Mouse (Mus musculus) forebrain, postnatal 0 days (tissue): Measurements from ENCODE around the gene Hsdl1. TPM values are rescaled to one million over a fixed set of nuclear protein-coding genes. Genes with fewer than 3 reads are reported as not detected.
A peak's percentile ranks its signal among the peaks of the same experiment; 100 is the strongest.

ENCODE experiments used
- ATAC-seq: fragments of 200-750 bp; cut with Nextera tagmentation; 2 replicates; pipeline ENCODE4 v1.8.0; 2017; ENCODE audit warnings: mild to moderate bottlenecking, moderate library complexity
- DNase-seq: peaks from one replicate; pipeline ENCODE4 v3.0.0-alpha.2; 2015
- H3K27ac ChIP-seq: fragments of 300-500 bp; sonication (generic); 2 replicates; pipeline ENCODE4 v1.5.1; 2014; ENCODE audit warnings: low read depth, mild to moderate bottlenecking, antibody characterized with exemption, low read length, moderate library complexity, mixed read lengths
- H3K27me3 ChIP-seq: fragments of 300-500 bp; sonication (generic); 2 replicates; pipeline ENCODE4 v1.6.1; 2014; ENCODE audit warnings: mild to moderate bottlenecking, low read length, mixed read lengths; ENCODE audit not compliant: insufficient read depth
- H3K36me3 ChIP-seq: fragments of 300-500 bp; sonication (generic); 2 replicates; pipeline ENCODE4 v1.6.1; 2014; ENCODE audit warnings: mild to moderate bottlenecking, moderate library complexity; ENCODE audit not compliant: insufficient read depth
- H3K4me1 ChIP-seq: fragments of 300-500 bp; sonication (generic); 2 replicates; pipeline ENCODE4 v1.6.1; 2014; ENCODE audit warnings: antibody characterized with exemption; ENCODE audit not compliant: insufficient read depth
- H3K4me2 ChIP-seq: fragments of 300-500 bp; sonication (generic); 2 replicates; pipeline ENCODE4 v1.6.1; 2014; ENCODE audit warnings: low read depth, mild to moderate bottlenecking, moderate library complexity
- H3K4me3 ChIP-seq: fragments of 300-500 bp; sonication (generic); 2 replicates; pipeline ENCODE4 v1.5.1; 2014; ENCODE audit warnings: low read depth, low read length, mixed read lengths
- H3K9ac ChIP-seq: fragments of 300-500 bp; sonication (generic); 2 replicates; pipeline ENCODE4 v1.6.1; 2014; ENCODE audit warnings: mild to moderate bottlenecking
- H3K9me3 ChIP-seq: fragments of 300-500 bp; sonication (generic); 2 replicates; pipeline ENCODE4 v1.6.1; 2016; ENCODE audit warnings: low read length
- CTCF ChIP-seq: sonication (generic); IDR thresholded peaks from 2 replicates; pipeline ENCODE4 v1.5.1; 2016; ENCODE audit warnings: antibody characterized with exemption, control low read depth, low read depth
- WGBS: fragments of 180-500 bp; shearing (Covaris S2); extraction: QIAGEN DNeasy Blood & Tissue Kit; methylation state at CpG from one replicate; pipeline ENCODE4 v1.1.7; 2014; 5-methylcytosine and 5-hydroxymethylcytosine counted together
- polyA plus RNA-seq: library from polyadenylated mRNA; unstranded; fragments of >200 nt; fragmentation: Nextera tagmentation; extraction: Ambion mirVana; gene quantifications from 2 replicates; pipeline ENCODE4 v1.2.1, GENCODE M21; 2015
- total RNA-seq: library from RNA; depleted of rRNA; stranded (reverse); fragments of >200 nt; gene quantifications from 2 replicates; pipeline ENCODE4 v1.2.3, GENCODE M21; 2014

Gene Hsdl1
- total and polyA plus RNA-seq, 2 experiments from 2014 or later, result 158 to 164 TPM

DNA sequence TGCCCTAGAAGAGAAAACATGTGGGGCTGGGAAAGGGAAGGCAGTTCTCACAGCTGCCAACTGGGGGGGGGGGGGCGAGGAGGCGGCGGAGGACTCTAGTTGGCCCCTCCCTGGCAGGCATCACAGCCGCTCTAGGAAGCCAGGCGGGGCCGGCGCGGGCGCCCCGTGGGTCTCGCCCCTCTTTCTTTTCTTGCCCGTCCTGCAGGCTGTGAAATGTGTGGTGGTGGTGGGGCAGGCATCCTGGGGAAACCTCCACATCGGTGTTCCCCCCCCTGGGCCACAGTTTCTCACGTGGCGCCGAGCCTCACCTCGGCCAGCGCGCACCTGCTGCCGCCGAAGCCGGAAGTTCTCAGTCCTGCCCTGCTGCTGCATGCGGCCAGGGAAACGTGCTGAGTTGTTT, 10.9 kb upstream of the Hsdl1 start:
- Histone ChIP-seq H3K4me2 (peak overlapping the region; percentile 50), H3K9me3 (no peaks in the 10 kb centered on the region), H3K9ac (0 out of 2 replicates have a peak overlapping the region, but pooled peaks have one; percentile 25), H3K36me3 (no peaks in the 10 kb centered on the region), H3K27ac (no peak overlapping the region), H3K27me3 (no peaks in the 10 kb centered on the region), H3K4me3 (peak overlapping the region; percentile 26), H3K4me1 (no peaks in the 10 kb centered on the region)
- ATAC-seq (no peak), DNase-seq (no peak)
- TF ChIP-seq CTCF, result no peak
- 23% methylated on average over 23 of the region's 24 CpGs for whole genome bisulfite sequencing

DNA sequence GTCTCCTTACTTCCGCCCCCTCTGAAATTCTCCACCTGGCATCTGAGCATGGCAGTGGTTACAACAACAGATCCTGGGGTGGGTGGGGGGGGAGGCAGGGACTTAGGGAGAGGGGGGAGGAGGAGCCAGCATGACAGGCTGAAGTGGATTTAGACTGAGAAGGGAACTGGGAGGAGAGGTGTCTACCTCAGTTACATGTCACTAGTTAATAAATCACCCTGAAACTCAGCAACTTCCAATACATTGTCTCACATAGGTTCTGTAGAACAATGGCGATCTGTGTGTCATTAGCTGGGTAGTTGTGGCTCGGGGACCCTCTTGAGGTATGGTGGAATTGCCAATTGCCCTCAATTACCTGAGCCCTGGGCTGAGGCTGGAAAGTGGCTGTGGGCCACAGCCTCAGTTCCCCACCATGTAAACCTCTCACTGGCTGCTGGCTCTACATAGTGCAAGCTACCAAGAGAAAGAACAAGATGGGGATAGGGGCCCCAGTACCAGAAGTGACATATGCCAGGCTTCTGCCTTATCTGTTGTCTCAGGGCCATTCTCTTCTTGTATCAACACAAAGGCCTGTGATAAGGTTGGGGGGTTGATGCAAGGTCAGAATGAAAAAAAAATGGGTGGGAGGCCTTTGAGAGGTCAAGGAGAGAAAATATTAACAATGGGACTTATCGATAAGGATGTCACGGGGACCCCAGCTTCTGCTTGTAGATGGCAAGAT, 5.6 kb upstream of the Hsdl1 start:
- H3K9ac ChIP-seq, result no peak overlapping the region
- H3K4me2 ChIP-seq, result no peak overlapping the region
- 90% methylated on average over 5 of the region's 5 CpGs for WGBS

DNA sequence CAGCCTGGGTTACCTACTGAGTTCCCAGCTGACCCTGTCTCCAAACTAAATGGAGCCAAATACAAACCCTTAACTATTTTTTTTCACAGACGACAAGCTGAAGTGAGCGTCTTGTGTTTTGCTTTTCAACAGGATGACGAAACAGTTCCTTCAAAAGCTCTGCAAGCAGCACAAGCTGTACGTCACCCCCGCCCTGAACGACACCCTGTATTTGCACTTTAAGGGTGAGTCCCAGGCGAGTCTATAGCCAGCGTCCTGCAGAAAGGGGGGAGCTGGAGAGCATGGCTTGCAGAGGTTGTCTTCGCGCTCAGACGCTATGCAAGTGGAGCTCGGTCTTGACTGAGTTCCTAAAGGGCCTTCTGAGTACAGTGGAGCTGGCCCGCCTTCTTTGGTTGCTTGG, 4.1 kb upstream of the Hsdl1 start:
- no peak overlapping the region for H3K27ac ChIP-seq
- no peak overlapping the region for H3K9ac ChIP-seq
- H3K27me3 ChIP-seq, result no peaks in the 10 kb centered on the region
- no peak for TF ChIP-seq CTCF
- no peak for DNase-seq
- no peaks in the 10 kb centered on the region for H3K9me3 ChIP-seq
- H3K36me3 ChIP-seq, result no peaks in the 10 kb centered on the region
- ATAC-seq, result no peak
- 44% methylated on average over 13 of the region's 13 CpGs for whole genome bisulfite sequencing
- H3K4me1 ChIP-seq, result no peaks in the 10 kb centered on the region
- no peak overlapping the region for H3K4me2 ChIP-seq
- H3K4me3 ChIP-seq, result no peak overlapping the region

More for the DNA sequence above, 5.6 kb upstream of the Hsdl1 start:
- Histone ChIP-seq H3K4me1 (no peaks in the 10 kb centered on the region), H3K4me3 (no peak overlapping the region), H3K27ac (no peak overlapping the region), H3K36me3 (no peaks in the 10 kb centered on the region), H3K9me3 (no peaks in the 10 kb centered on the region), H3K27me3 (no peaks in the 10 kb centered on the region)
- DNase-seq, result no peak
- no peak for TF ChIP-seq CTCF
- no peak for ATAC-seq

DNA sequence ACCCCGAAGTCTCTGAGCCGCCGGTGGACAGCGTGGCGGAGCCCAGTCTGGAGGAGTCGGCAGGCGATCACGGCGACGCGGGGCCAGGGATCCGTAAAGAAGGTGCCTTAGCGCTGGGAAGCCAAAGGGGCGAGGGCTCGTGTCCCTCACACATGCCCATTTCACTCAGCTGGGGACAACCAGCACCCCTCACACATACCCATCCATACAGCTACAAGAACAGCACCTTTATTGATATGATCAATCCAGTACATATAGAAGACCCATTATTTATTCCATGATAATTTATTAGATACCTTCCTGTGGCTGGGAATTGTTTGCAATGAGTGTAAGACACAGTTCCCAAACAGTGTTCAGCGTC, 363 bp upstream of the Hsdl1 start:
- no peak for TF ChIP-seq CTCF
- ATAC-seq, result no peak
- H3K27ac ChIP-seq, result peak overlapping the region; percentile 77
- H3K36me3 ChIP-seq, result no peaks in the 10 kb centered on the region
- H3K4me1 ChIP-seq, result peaks cover 5% of the 10 kb centered on the region
- H3K9ac ChIP-seq, result peak overlapping the region; percentile 81
- peak overlapping the region; percentile 83 for H3K4me2 ChIP-seq
- no peak for DNase-seq
- no peaks in the 10 kb centered on the region for H3K27me3 ChIP-seq
- H3K9me3 ChIP-seq, result no peaks in the 10 kb centered on the region
- H3K4me3 ChIP-seq, result peak overlapping the region; percentile 89
- WGBS, result 4% methylated on average over 15 of the region's 16 CpGs

DNA sequence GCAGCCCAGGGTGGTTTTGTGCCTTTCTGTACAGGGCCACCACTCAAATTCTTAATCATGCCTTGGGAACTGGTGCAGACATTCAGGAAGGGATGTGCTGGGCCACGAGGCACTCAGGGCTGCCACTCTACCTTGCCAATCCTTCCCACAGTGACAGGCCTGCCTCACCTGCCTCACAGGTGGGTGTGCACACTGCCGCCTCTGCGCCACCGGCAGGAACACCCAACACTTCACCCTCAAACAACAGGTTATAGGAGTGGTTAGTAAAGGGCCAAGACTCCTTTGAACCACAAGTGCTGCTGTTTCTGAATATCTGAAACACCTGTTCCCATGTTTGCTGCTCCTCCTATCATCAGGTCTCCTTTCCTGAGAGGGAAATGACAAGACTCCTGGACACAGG, 2.6 kb downstream of the Hsdl1 start:
- DNase-seq (no peak), ATAC-seq (no peak)
- H3K4me3 ChIP-seq, result no peak overlapping the region
- H3K4me2 ChIP-seq, result no peak overlapping the region
- H3K27ac ChIP-seq, result no peak overlapping the region
- WGBS, result 92% methylated on average over 4 of the region's 4 CpGs
- no peaks in the 10 kb centered on the region for H3K27me3 ChIP-seq
- no peak overlapping the region for H3K9ac ChIP-seq
- no peaks in the 10 kb centered on the region for H3K9me3 ChIP-seq
- peaks cover 5% of the 10 kb centered on the region for H3K4me1 ChIP-seq
- H3K36me3 ChIP-seq, result peaks cover 5% of the 10 kb centered on the region; the same call in 1 of the 2 replicates
- no peak for TF ChIP-seq CTCF

DNA sequence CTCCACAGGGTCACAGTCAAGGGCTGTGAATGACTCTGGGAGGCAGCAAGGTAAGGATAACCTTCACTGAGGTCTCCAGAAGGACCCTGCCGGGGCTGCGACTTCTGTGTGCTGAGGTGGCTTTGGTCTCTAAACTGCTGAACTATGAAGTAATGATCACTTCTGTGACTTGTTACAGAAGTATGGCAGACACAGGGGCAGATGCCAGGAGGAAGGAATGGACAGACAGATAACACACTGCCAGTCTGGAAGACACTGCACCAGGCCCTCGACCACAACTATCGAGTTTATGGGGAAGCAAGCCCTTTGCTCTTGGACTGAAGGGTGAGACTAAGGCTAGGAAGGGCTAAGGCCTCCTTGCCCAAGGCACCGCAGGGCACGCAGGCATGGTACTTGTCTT, 3.8 kb downstream of the Hsdl1 start:
- Histone ChIP-seq H3K27ac (no peak overlapping the region), H3K4me2 (no peak overlapping the region), H3K36me3 (peaks cover 11% of the 10 kb centered on the region), H3K9me3 (no peaks in the 10 kb centered on the region), H3K9ac (no peak overlapping the region), H3K4me3 (no peak overlapping the region), H3K27me3 (no peaks in the 10 kb centered on the region), H3K4me1 (peaks cover 5% of the 10 kb centered on the region)
- no peak for TF ChIP-seq CTCF
- 90% methylated on average over 6 of the region's 6 CpGs for WGBS
- ATAC-seq (no peak), DNase-seq (no peak)

DNA sequence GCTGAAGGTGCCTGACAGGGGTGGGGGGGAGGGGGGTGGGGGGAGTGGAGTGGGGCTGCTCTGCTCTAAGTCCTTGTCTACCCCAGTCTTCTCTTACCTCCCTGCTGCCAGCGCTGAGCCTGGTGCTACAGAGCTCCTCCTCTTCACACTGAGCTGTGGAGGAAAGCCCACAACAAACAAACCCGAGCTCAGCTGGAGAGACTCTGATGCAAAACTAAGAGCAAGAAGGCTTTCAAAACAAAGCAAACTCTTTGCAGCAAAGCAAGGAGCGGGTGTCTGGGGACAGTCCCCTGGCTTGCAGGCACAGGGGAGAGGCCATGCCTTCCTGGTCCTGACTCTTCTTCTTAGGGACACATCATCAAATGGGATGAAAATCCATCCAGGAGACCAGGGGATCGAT, 5.1 kb downstream of the Hsdl1 start:
- 42% methylated on average over 4 of the region's 4 CpGs for WGBS
- Histone ChIP-seq H3K27me3 (no peaks in the 10 kb centered on the region), H3K9ac (no peak overlapping the region), H3K4me3 (no peak overlapping the region), H3K4me1 (peaks cover 5% of the 10 kb centered on the region), H3K4me2 (no peak overlapping the region), H3K27ac (no peak overlapping the region), H3K9me3 (no peaks in the 10 kb centered on the region), H3K36me3 (peaks cover 24% of the 10 kb centered on the region)
- no peak for TF ChIP-seq CTCF
- ATAC-seq (no peak), DNase-seq (no peak)
